Mouse (Mus musculus): Measurements from ENCODE around the gene Htra3.

DNA sequence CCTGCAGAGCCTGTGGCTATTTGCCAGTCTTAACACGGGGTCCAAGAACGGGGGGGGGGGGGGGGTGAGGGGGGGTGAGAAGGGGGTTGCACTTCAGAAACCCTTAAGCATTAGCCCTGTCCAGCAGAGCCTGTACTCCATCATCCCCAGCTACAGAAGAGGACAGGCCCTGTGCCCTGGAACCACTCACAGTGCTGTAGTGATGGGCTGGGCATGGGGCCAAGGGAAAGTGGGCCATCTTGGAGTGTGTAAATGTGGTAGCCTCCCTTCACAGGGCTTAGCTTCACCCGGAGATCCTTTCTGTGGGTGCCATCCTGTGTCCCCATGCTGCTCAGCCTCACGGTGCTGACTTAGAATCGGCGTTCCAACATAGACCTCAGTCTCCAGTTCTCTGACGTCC lies 71.8 kb downstream of the Htra3 start:
- TF ChIP-seq CTCF (IDR thresholded peaks at IDR 0.05), result no peak
- TF ChIP-seq EP300 (IDR thresholded peaks at IDR 0.05), result no peak

Data from lung, postnatal 0 days (tissue).